Mouse (Mus musculus) embryonic facial prominence, embryonic 14.5 days (tissue): ENCODE results near the gene Olfr314. TPM values are rescaled to one million over a fixed set of nuclear protein-coding genes. Genes with fewer than 3 reads are reported as not detected.
"Not testable (repeated sequence)": the region's sequence is repeated elsewhere in the genome, so short reads cannot be mapped to it uniquely, and the experiment has no call there.

ENCODE experiments used
- ATAC-seq: fragments of 200-750 bp; cut with Nextera tagmentation; 2 replicates; pipeline ENCODE4 v1.8.0; 2017; ENCODE audit warnings: low read depth, moderate number of reproducible peaks, moderate TSS enrichment
- DNase-seq: peaks from one replicate; pipeline ENCODE4 v3.0.0-alpha.2; 2015; ENCODE audit warnings: low spot score
- H3K27ac ChIP-seq: fragments of 300-500 bp; sonication (generic); replicated peaks from 2 replicates; pipeline ENCODE4 v1.5.1; 2014; ENCODE audit warnings: low read depth, mild to moderate bottlenecking, low read length, moderate library complexity
- H3K27me3 ChIP-seq: fragments of 300-500 bp; sonication (generic); replicated peaks from 2 replicates; pipeline ENCODE4 v1.6.1; 2014; ENCODE audit warnings: low read length; ENCODE audit not compliant: control insufficient read depth, insufficient read depth
- H3K36me3 ChIP-seq: fragments of 300-500 bp; sonication (generic); 2 replicates; pipeline ENCODE4 v1.6.1; 2014; ENCODE audit warnings: low read length, mixed read lengths; ENCODE audit not compliant: control insufficient read depth, insufficient read depth
- H3K4me1 ChIP-seq: fragments of 300-500 bp; sonication (generic); 2 replicates; pipeline ENCODE4 v1.6.1; 2014; ENCODE audit warnings: antibody characterized with exemption, low read length; ENCODE audit not compliant: control insufficient read depth, insufficient read depth
- H3K4me2 ChIP-seq: fragments of 300-500 bp; sonication (generic); 2 replicates; pipeline ENCODE4 v1.6.1; 2014; ENCODE audit warnings: low read depth, mild to moderate bottlenecking, low read length, moderate library complexity, mixed read lengths
- H3K4me3 ChIP-seq: fragments of 300-500 bp; sonication (generic); 2 replicates; pipeline ENCODE4 v1.5.1; 2014; ENCODE audit warnings: low read depth, mild to moderate bottlenecking, low read length
- H3K9ac ChIP-seq: fragments of 300-500 bp; sonication (generic); 2 replicates; pipeline ENCODE4 v1.6.1; 2014; ENCODE audit warnings: low read depth, mild to moderate bottlenecking, low read length, moderate library complexity, mixed read lengths
- H3K9me3 ChIP-seq: fragments of 300-500 bp; sonication (generic); 2 replicates; pipeline ENCODE4 v1.6.1; 2016; ENCODE audit warnings: low read length; ENCODE audit not compliant: control insufficient read depth
- WGBS: fragments of 180-500 bp; shearing (Covaris S2); extraction: QIAGEN DNeasy Blood & Tissue Kit; methylation state at CpG from one replicate; pipeline ENCODE4 v1.1.7; 2014; 5-methylcytosine and 5-hydroxymethylcytosine counted together
- polyA plus RNA-seq: library from polyadenylated mRNA; unstranded; fragments of >200 nt; fragmentation: Nextera tagmentation; extraction: Ambion mirVana; gene quantifications from 2 replicates; pipeline ENCODE4 v1.2.1, GENCODE M21; 2014

Gene Olfr314
- polyA plus RNA-seq, 1 experiment from 2014 or later: not detected

GRCm38 (mm10) chr11:58812001-58812400, 29.2 kb downstream of the Olfr314 start:
- Histone ChIP-seq H3K9me3 (no peaks in the 10 kb centered on the region), H3K27me3 (no peaks in the 10 kb centered on the region), H3K27ac (no peak overlapping the region), H3K4me2 (no peak overlapping the region), H3K4me1 (no peaks in the 10 kb centered on the region), H3K4me3 (no peak overlapping the region), H3K36me3 (no peaks in the 10 kb centered on the region), H3K9ac (no peak overlapping the region)
- no peak for ATAC-seq
- DNase-seq: no peak
- WGBS: 5% methylated on average over 1 of the region's 1 CpGs

- H3K9me3 ChIP-seq, DNase-seq, H3K27ac ChIP-seq, ATAC-seq, H3K9ac ChIP-seq, H3K36me3 ChIP-seq, H3K4me1 ChIP-seq, H3K4me2 ChIP-seq, H3K27me3 ChIP-seq, H3K4me3 ChIP-seq: not testable (repeated sequence)
- 55% methylated on average over 1 of the region's 1 CpGs for WGBS
These were observed 31.9 kb downstream of the Olfr314 start, which contains the start of gene Olfr313 for GRCm38 (mm10) chr11:58814700-58815099. Olfr313 (plus strand) TSS chr11:58815000.

DNA sequence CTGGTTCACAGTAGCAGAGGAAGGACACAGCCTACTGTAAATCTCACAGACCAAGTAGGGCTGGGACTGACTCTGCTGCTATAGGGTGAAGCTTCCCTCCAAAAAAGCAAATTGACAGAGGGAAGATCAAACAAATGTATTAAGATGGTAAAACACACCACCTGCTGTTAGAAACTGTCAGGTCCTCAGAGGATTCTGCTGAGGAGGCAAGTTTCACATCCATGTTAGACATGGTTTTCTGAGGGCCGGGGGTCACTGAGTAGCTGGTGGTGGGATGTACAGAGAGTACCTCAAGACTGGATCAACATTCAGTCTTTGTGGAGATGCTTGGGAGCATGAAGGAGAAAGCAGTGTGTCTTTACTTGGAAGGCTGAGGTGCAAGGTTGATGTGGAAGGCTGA, 32.9 kb downstream of the Olfr314 start:
- 83% methylated on average over 1 of the region's 1 CpGs for WGBS
- no peak for ATAC-seq
- H3K27me3 ChIP-seq: no peaks in the 10 kb centered on the region

DNA sequence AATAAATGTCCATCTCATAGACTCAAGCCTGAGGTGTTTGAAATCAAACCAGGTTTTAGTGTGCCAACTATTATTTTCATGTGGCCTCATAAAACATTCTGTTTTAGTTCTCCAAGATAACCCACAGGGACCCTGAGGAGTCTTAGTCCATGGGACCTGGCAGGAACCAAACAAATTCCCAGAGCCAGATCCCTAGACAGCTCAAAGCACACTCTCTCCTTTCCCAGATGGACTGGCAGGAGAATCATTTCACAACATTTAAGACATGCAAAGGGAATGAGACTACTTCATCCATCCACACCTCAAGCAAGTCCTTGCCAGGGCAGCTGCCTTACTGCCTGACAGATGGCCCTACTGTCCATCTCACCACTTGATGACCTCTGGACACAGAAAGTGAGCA, 46.2 kb downstream of the Olfr314 start, which contains the start of gene Olfr312:
TSS of gene Olfr312 (plus strand) at position 301 of the 400 bp plus-strand sequence.
- ATAC-seq, H3K4me2 ChIP-seq, H3K27me3 ChIP-seq: not testable (repeated sequence)

More for the DNA sequence above, 32.9 kb downstream of the Olfr314 start:
- H3K36me3 ChIP-seq: no peaks in the 10 kb centered on the region
- no peak for DNase-seq
- no peak overlapping the region for H3K27ac ChIP-seq
- no peaks in the 10 kb centered on the region for H3K9me3 ChIP-seq
- no peaks in the 10 kb centered on the region for H3K4me1 ChIP-seq
- H3K4me3 ChIP-seq: no peak overlapping the region
- no peak overlapping the region for H3K4me2 ChIP-seq
- H3K9ac ChIP-seq: no peak overlapping the region

DNA sequence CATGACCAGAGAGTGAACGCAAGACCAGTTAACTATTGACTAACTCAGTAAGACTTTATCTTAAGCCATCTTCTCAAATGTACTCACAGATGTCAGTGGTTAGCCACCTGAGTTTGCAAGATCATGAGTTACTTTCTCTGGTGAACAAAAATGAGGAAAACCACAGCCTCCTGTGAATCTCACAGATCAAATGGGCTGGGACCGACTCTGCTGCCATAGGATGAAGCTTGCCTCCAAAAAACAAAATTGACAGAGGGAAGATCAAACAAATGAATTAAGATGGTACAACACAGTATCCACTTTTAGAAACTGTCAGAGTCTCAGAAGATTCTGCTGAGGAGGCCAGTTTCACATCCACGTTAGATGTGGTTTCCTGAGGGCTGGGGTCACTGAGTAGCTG, 47.0 kb downstream of the Olfr314 start:
- 69% methylated on average over 3 of the region's 3 CpGs for WGBS
- Histone ChIP-seq H3K4me3 (no peak overlapping the region), H3K9ac (no peak overlapping the region), H3K4me2 (no peak overlapping the region), H3K27ac (no peak overlapping the region), H3K27me3 (no peaks in the 10 kb centered on the region), H3K9me3 (no peaks in the 10 kb centered on the region), H3K4me1 (no peaks in the 10 kb centered on the region), H3K36me3 (no peaks in the 10 kb centered on the region)
- DNase-seq (no peak), ATAC-seq (no peak)

More for the DNA sequence above, 46.2 kb downstream of the Olfr314 start, which contains the start of gene Olfr312:
- H3K36me3 ChIP-seq, H3K9me3 ChIP-seq, DNase-seq, H3K27ac ChIP-seq, H3K4me1 ChIP-seq, H3K4me3 ChIP-seq, H3K9ac ChIP-seq: not testable (repeated sequence)

DNA sequence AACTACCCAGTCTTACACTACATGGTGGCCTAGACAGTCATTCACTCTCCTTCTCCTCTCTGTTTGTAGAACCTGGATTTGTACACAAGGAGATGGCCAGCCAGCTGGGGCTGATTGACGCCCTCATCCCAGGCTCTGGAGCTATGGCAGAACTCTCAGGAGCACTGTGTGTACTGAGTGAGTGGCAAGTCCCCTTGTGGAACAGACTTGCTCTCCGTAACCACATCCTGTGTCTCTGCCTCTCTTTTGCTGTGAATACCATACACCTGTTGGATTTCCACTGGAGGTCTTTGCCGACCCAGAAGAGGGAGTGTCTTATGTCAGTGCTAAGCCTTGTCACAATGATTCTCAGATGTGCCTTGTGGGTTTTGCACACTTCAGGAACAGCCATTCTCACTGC, 49.8 kb downstream of the Olfr314 start:
- WGBS: 78% methylated on average over 2 of the region's 3 CpGs
- not testable (repeated sequence) for H3K4me3 ChIP-seq, H3K27ac ChIP-seq, H3K36me3 ChIP-seq, H3K4me1 ChIP-seq, DNase-seq, H3K4me2 ChIP-seq, H3K9me3 ChIP-seq, H3K27me3 ChIP-seq, H3K9ac ChIP-seq, ATAC-seq

Other genes starting within 250 kb of the Olfr314 start
- gene Olfr330, start 248.1 kb upstream of the Olfr314 start, polyA plus RNA-seq: 0.30 and 0.46 TPM in 2 replicates
- gene Olfr329-ps, start 236.5 kb upstream of the Olfr314 start, polyA plus RNA-seq: 0.31 TPM in 1 of 2 replicates, not detected in the other
- gene Olfr328, start 227.3 kb upstream of the Olfr314 start, polyA plus RNA-seq: not detected in 2 replicates
- not detected in 2 replicates for gene Olfr224, start 212.4 kb upstream of the Olfr314 start, polyA plus RNA-seq
- gene Olfr325, start 205.2 kb upstream of the Olfr314 start, polyA plus RNA-seq: not detected in 2 replicates
- gene Olfr324, start 187.8 kb upstream of the Olfr314 start, polyA plus RNA-seq: not detected in 2 replicates
- gene 2210407C18Rik, start 166.9 kb upstream of the Olfr314 start, polyA plus RNA-seq: not detected in 2 replicates
- not detected in 2 replicates for gene Olfr323, start 152.5 kb upstream of the Olfr314 start, polyA plus RNA-seq
- gene Trim58, start 142.5 kb upstream of the Olfr314 start, polyA plus RNA-seq: 0.07 and 0.09 TPM in 2 replicates
- not detected in 2 replicates for gene Olfr322, start 124.2 kb upstream of the Olfr314 start, polyA plus RNA-seq
- gene Olfr320, start 101.9 kb upstream of the Olfr314 start, polyA plus RNA-seq: not detected in 2 replicates
- 0.33 TPM in 1 of 2 replicates, not detected in the other for gene Olfr319, start 83.8 kb upstream of the Olfr314 start, polyA plus RNA-seq
- not detected in 2 replicates for gene Olfr318, start 58.9 kb upstream of the Olfr314 start, polyA plus RNA-seq
- not detected in 2 replicates for gene Olfr317, start 43.7 kb upstream of the Olfr314 start, polyA plus RNA-seq
- gene Olfr316, start 30.2 kb upstream of the Olfr314 start, polyA plus RNA-seq: not detected in 2 replicates
- gene Olfr315, start 9.8 kb upstream of the Olfr314 start, polyA plus RNA-seq: 0.13 TPM in 1 of 2 replicates, not detected in the other
- gene Fam183b, start 19.0 kb downstream of the Olfr314 start, polyA plus RNA-seq: 1.7 and 5.7 TPM in 2 replicates
- 0.07 TPM in 1 of 2 replicates, not detected in the other for gene Olfr313, start 32.0 kb downstream of the Olfr314 start, polyA plus RNA-seq
- not detected in 2 replicates for gene Olfr312, start 46.3 kb downstream of the Olfr314 start, polyA plus RNA-seq
- gene Olfr311, start 56.3 kb downstream of the Olfr314 start, polyA plus RNA-seq: 0.08 TPM in 1 of 2 replicates, not detected in the other
- 8.3 and 10.2 TPM in 2 replicates for gene Gm12258, start 64.2 kb downstream of the Olfr314 start, polyA plus RNA-seq
- 6.4 and 6.7 TPM in 2 replicates for gene 2810021J22Rik, start 84.3 kb downstream of the Olfr314 start, polyA plus RNA-seq
- 5.2 and 6.5 TPM in 2 replicates for gene Zfp39, start 121.3 kb downstream of the Olfr314 start, polyA plus RNA-seq
- gene Btnl10, start 135.0 kb downstream of the Olfr314 start, polyA plus RNA-seq: 0.07 TPM in 1 of 2 replicates, not detected in the other
- 256 and 271 TPM in 2 replicates for gene Rnf187, start 156.0 kb downstream of the Olfr314 start, polyA plus RNA-seq
- 14.9 and 20.8 TPM in 2 replicates for gene Hist3h2ba, start 166.0 kb downstream of the Olfr314 start, polyA plus RNA-seq
- 27.6 and 29.7 TPM in 2 replicates for gene Hist3h2a, start 171.7 kb downstream of the Olfr314 start, polyA plus RNA-seq
- 0.41 and 0.51 TPM in 2 replicates for gene Trim17, start 171.7 kb downstream of the Olfr314 start, polyA plus RNA-seq
- gene Trim11, start 195.1 kb downstream of the Olfr314 start, polyA plus RNA-seq: 19.2 and 23.0 TPM in 2 replicates